Mouse (Mus musculus) forebrain, embryonic 16.5 days (tissue): Measurements from ENCODE around the gene Tmem198. TPM values are rescaled to one million over a fixed set of nuclear protein-coding genes. Genes with fewer than 3 reads are reported as not detected.

Source experiments
- ATAC-seq: fragments of 200-750 bp; cut with Nextera tagmentation; 2 replicates; pipeline ENCODE4 v1.8.0; 2017; ENCODE audit warnings: mild to moderate bottlenecking, moderate library complexity
- H3K27ac ChIP-seq: fragments of 300-500 bp; sonication (generic); 2 replicates; pipeline ENCODE4 v1.5.1; 2014; ENCODE audit warnings: low read length, control low read depth
- H3K27me3 ChIP-seq: fragments of 300-500 bp; sonication (generic); replicated peaks from 2 replicates; pipeline ENCODE4 v1.6.1; 2014; ENCODE audit warnings: low read length; ENCODE audit not compliant: control insufficient read depth, insufficient read depth
- H3K36me3 ChIP-seq: fragments of 300-500 bp; sonication (generic); 2 replicates; pipeline ENCODE4 v1.6.1; 2014; ENCODE audit not compliant: control insufficient read depth, insufficient read depth
- H3K4me1 ChIP-seq: fragments of 300-500 bp; sonication (generic); replicated peaks from 2 replicates; pipeline ENCODE4 v1.6.1; 2014; ENCODE audit warnings: low read length; ENCODE audit not compliant: control insufficient read depth, insufficient read depth
- H3K4me2 ChIP-seq: fragments of 300-500 bp; sonication (generic); 2 replicates; pipeline ENCODE4 v1.6.1; 2014; ENCODE audit warnings: mild to moderate bottlenecking, low read length, control low read depth
- H3K4me3 ChIP-seq: fragments of 300-500 bp; sonication (generic); replicated peaks from 2 replicates; pipeline ENCODE4 v1.5.1; 2014; ENCODE audit warnings: mild to moderate bottlenecking, low read length, control low read depth
- H3K9ac ChIP-seq: fragments of 300-500 bp; sonication (generic); replicated peaks from 2 replicates; pipeline ENCODE4 v1.6.1; 2014; ENCODE audit warnings: low read depth, low read length, control low read depth
- H3K9me3 ChIP-seq: fragments of 300-500 bp; sonication (generic); 2 replicates; pipeline ENCODE4 v1.6.1; 2016; ENCODE audit warnings: low read length; ENCODE audit not compliant: control insufficient read depth
- WGBS: fragments of 180-500 bp; shearing (Covaris S2); extraction: QIAGEN DNeasy Blood & Tissue Kit; methylation state at CpG from one replicate; pipeline ENCODE4 v1.1.7; 2014; 5-methylcytosine and 5-hydroxymethylcytosine counted together
- polyA plus RNA-seq: library from polyadenylated mRNA; unstranded; fragments of >200 nt; fragmentation: Nextera tagmentation; extraction: Ambion mirVana; gene quantifications from 2 replicates; pipeline ENCODE4 v1.2.1, GENCODE M21; 2015

Tmem198 gene
- polyA plus RNA-seq, 1 experiment from 2014 or later, result 60.5 TPM

GRCm38 (mm10) chr1:75479635-75479989 is 280 bp downstream of the Tmem198 start:
- Histone ChIP-seq H3K4me1 (peaks cover 40% of the 10 kb centered on the region), H3K9me3 (no peaks in the 10 kb centered on the region), H3K27ac (peak overlapping the region; percentile 85), H3K27me3 (peaks cover 5% of the 10 kb centered on the region; the same call in 1 of the 2 replicates), H3K4me3 (peak overlapping the region; percentile 79), H3K4me2 (peak overlapping the region; percentile 91), H3K9ac (peak overlapping the region; percentile 73), H3K36me3 (peaks cover 26% of the 10 kb centered on the region)
- WGBS, result 0% methylated on average over 23 of the region's 24 CpGs
- ATAC-seq, result no peak

GRCm38 (mm10) chr1:75480036-75480435 is 704 bp downstream of the Tmem198 start:
- WGBS, result 15% methylated on average over 13 of the region's 13 CpGs
- peaks cover 40% of the 10 kb centered on the region for H3K4me1 ChIP-seq
- peak overlapping the region; percentile 73 for H3K9ac ChIP-seq
- no peak overlapping the region; the same call in 1 of the 2 replicates for H3K27ac ChIP-seq
- peaks cover 26% of the 10 kb centered on the region for H3K36me3 ChIP-seq
- no peak for ATAC-seq
- H3K9me3 ChIP-seq, result no peaks in the 10 kb centered on the region
- peak overlapping the region; percentile 79 for H3K4me3 ChIP-seq
- H3K27me3 ChIP-seq, result peaks cover 7% of the 10 kb centered on the region; the same call in 1 of the 2 replicates
- peak overlapping the region; percentile 91 for H3K4me2 ChIP-seq

- Histone ChIP-seq H3K4me1 (peaks cover 40% of the 10 kb centered on the region), H3K9me3 (no peaks in the 10 kb centered on the region), H3K4me2 (peak overlapping the region; percentile 91), H3K36me3 (peaks cover 20% of the 10 kb centered on the region), H3K27ac (no peak overlapping the region), H3K27me3 (peaks cover 12% of the 10 kb centered on the region), H3K9ac (0 out of 2 replicates have a peak overlapping the region, but pooled peaks have one; percentile 16), H3K4me3 (peak overlapping the region; percentile 79)
- no peak for ATAC-seq
- WGBS, result 88% methylated on average over 7 of the region's 7 CpGs
These were observed 1.4 kb downstream of the Tmem198 start for GRCm38 (mm10) chr1:75480735-75481134.

DNA sequence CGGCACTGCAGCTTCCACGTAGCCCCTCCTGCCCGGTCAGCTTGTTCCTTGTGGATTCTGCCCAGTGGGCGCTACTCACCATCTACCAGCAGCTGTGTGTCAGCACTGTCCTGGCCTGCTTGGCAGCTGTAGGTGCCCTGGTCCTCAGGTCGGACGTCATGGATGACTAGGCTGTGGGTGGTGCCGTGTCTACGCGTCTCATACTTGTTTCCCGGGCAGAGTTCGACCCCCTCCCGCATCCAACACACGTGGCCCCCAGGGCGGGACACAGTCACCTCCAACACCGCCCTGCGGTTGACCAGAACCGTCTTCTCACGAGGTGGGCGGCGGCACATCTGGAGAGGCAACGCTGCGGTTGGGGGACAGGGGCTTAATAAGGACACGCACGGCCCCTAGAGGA is 7.2 kb downstream of the Tmem198 start:
- Histone ChIP-seq H3K4me3 (no peak overlapping the region), H3K9ac (no peak overlapping the region), H3K27me3 (peaks cover 28% of the 10 kb centered on the region), H3K27ac (no peak overlapping the region), H3K9me3 (no peaks in the 10 kb centered on the region), H3K4me2 (no peak overlapping the region), H3K4me1 (peaks cover 23% of the 10 kb centered on the region), H3K36me3 (peaks cover 12% of the 10 kb centered on the region)
- 6% methylated on average over 24 of the region's 24 CpGs for WGBS
- no peak for ATAC-seq

DNA sequence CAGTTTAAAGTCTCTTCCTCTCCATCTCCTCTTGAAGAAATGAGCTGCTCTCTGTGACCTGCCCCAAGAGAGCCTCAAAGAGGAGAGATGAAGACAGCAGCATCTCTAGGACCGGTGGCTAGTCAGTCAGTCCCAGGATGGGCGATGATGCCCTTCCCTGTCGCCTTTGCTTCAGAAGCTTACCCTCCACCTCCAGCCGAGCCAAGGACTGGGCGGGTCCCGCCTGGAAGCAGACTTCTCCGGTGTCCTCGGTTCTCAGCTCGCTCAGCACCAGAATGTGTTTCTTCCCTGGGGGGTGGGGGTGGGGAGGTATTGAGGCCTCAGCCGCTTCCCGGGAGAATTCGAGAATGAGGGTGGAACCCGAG is 7.7 kb downstream of the Tmem198 start:
- WGBS, result 1% methylated on average over 13 of the region's 13 CpGs
- H3K36me3 ChIP-seq, result peaks cover 12% of the 10 kb centered on the region
- H3K27me3 ChIP-seq, result peaks cover 28% of the 10 kb centered on the region
- H3K4me2 ChIP-seq, result peak overlapping the region; percentile 88
- H3K9me3 ChIP-seq, result no peaks in the 10 kb centered on the region
- H3K4me1 ChIP-seq, result peaks cover 21% of the 10 kb centered on the region
- peak; percentile 26 for ATAC-seq
- H3K9ac ChIP-seq, result peak overlapping the region; percentile 48
- H3K4me3 ChIP-seq, result peak overlapping the region; percentile 58
- no peak overlapping the region for H3K27ac ChIP-seq

- Histone ChIP-seq H3K4me2 (peak overlapping the region; percentile 88), H3K9me3 (no peaks in the 10 kb centered on the region), H3K4me1 (peaks cover 19% of the 10 kb centered on the region), H3K27ac (no peak overlapping the region), H3K27me3 (peaks cover 28% of the 10 kb centered on the region), H3K36me3 (peaks cover 11% of the 10 kb centered on the region), H3K4me3 (peak overlapping the region; percentile 58), H3K9ac (peak overlapping the region; percentile 48)
- WGBS, result under 1% methylated on average over 62 of the region's 62 CpGs
- peak; percentile 60 for ATAC-seq
These were observed 8.3 kb downstream of the Tmem198 start for GRCm38 (mm10) chr1:75487405-75488161.

GRCm38 (mm10) chr1:75490785-75491551 is 11.6 kb downstream of the Tmem198 start:
- Histone ChIP-seq H3K27me3 (peaks cover 18% of the 10 kb centered on the region), H3K4me3 (no peak overlapping the region), H3K9ac (no peak overlapping the region), H3K4me2 (no peak overlapping the region), H3K4me1 (peaks cover 17% of the 10 kb centered on the region), H3K9me3 (no peaks in the 10 kb centered on the region), H3K36me3 (no peaks in the 10 kb centered on the region), H3K27ac (no peak overlapping the region)
- no peak for ATAC-seq
- 83% methylated on average over 34 of the region's 34 CpGs for WGBS

DNA sequence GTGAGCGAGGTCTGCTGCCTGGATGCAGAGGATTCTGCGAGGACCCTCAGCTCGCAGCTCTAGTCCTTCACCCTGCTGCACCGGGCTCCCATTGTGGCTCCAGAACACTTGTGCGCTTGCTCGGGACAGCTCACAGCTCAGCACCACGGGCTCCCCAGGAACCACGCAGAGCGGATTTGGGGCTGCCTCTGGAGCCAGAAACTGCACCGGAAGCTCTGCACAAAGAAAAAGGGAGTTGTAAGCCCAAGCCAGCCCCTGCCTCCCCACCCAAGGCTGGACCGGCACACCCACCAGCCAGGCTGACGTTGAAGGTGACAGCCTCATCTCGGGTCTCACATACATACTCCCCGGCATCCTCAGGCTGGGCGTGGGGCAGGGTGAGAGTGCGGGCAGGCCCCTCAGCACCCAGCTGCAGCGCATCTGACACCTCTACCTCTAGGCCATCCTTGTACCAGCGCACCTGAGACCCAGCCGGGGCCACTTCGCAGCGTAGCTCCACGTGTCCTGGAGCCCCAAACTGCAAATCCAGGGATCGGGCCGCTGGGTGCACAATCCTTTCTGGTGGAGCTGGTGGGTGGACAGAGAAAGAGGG is 13.3 kb downstream of the Tmem198 start:
- Histone ChIP-seq H3K36me3 (no peaks in the 10 kb centered on the region), H3K4me1 (peaks cover 5% of the 10 kb centered on the region), H3K9me3 (no peaks in the 10 kb centered on the region), H3K27me3 (peaks cover 8% of the 10 kb centered on the region; the same call in 1 of the 2 replicates), H3K4me2 (no peak overlapping the region), H3K27ac (no peak overlapping the region), H3K4me3 (no peak overlapping the region), H3K9ac (no peak overlapping the region)
- 30% methylated on average over 24 of the region's 24 CpGs for WGBS
- ATAC-seq, result no peak
